Mouse (Mus musculus): Measurements from ENCODE around the gene Olfr31.

The Olfr31 gene

DNA sequence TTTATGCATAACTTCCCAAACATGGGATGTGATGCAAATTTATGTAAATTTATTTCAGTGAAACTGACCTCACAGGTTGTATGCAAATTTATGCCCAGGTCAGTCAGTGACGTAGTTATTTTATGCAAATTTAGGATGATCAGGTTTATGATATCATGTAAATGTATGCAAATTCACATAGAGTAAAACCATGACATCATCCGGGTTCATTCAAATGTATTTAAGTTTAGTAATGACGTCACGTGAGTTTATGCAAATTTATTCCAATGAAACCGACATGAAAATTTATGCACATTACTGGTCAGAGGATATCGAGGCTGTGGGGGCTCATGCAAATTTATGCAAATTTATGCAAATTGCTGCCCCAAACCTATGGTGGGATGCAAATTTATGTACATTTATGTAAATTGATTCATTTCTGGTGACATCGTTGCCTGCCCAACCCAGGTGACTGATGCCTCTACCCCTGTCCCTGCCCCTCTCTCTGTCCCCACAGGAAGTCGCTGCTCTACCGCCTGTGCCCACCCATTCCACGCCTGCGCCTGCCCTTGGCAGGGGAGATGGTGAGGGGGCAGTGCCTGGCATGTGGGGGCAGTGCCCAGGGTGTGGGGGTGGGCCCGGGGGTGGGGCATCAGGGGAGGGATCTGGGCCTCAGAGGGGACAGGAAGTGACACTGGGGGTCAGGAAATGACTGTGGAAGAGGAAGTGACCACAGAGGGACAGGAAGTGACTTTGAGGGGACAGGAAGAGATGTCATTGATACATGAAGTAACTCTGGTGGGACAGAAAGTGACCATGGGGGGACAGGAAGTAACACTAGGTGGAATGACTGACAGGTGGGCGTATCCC is 32.1 kb downstream of the Olfr31 start:
- DNase-seq: no peak

GRCm38 (mm10) chr14:14355360-14355646 is 32.7 kb downstream of the Olfr31 start:
- no peak for DNase-seq

All from cerebellum, adult 11-12 months (tissue).